Mouse (Mus musculus) T-helper 1 cell (primary cell): ENCODE results near the gene Shld1.

ENCODE experiments used
- in situ Hi-C: fragments of 300-600 bp; cut with MboI, MseI; formaldehyde crosslinking; loops from one replicate; pipeline ENCODE4 v1.15.1; 2025; ENCODE audit warnings: high pct_unique_total_duplicates

Shld1 gene

DNA sequence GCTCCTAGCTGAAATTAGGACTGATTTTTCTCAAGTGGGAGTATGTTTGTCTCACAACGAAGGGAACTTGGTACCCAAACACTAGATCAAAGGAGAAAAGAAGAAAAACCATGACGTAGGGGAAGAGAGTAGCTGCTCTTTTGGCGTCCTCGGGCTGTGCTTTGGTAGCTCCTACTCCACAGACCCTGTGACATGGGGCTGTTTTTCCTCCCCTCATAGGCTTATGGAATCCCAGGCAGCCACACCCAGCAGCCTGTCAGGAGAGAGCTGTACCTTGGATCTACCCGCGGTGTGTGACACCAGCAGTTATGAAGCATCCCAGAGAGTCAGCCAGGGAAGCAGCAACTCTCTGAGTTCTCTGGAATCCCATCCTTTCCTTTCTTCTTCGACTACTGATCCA, 5.0 kb downstream of the Shld1 start:
- in situ Hi-C loops = loop anchor here (5.0 kb wide), 1 partner anchor 84 kb away; no protein-coding TSS in a partner anchor

DNA sequence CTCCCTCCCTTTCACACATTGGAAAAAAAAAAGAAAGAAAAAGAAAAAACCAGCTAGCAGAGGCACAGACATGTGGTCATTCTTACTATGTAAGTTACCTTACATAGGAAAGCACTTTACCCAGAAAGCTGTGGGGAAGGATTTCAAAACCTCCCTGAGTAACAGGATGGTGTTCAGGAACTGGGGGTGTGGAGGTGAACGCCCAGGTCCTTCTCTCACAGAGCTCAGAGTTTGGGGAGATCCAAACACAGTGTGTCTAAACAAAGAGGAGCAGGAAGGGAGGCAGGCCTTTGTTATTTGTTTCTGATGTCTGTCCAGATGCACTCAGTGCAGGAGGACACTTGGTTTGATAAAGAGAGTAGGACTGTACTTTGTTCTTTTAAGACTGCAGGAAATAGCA, 5.6 kb downstream of the Shld1 start:
- in situ Hi-C loops = loop anchor here (5.0 kb wide), 1 partner anchor 85 kb away; no protein-coding TSS in a partner anchor

DNA sequence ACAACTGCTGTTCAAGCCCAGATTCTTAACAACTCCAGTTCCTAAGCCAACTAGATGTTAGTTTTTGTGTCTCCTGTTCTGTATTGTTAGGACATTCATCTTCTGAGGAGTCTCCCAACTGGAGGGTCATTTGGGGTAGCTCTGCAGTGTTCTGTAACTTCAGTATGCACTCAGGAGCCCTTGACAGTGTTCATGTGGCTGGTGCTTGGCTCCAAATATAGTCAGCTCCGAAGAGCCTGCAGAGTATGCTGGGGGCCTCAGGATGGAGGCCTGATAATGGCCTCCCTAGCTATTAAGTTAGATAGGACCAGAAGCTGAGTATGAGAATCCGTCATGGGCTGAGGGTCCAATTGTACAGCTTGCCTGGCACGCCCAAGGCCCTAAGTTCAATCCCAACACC, 7.2 kb downstream of the Shld1 start:
- in situ Hi-C loops = loop anchor here (5.0 kb wide), 1 partner anchor 87 kb away; no protein-coding TSS in a partner anchor

DNA sequence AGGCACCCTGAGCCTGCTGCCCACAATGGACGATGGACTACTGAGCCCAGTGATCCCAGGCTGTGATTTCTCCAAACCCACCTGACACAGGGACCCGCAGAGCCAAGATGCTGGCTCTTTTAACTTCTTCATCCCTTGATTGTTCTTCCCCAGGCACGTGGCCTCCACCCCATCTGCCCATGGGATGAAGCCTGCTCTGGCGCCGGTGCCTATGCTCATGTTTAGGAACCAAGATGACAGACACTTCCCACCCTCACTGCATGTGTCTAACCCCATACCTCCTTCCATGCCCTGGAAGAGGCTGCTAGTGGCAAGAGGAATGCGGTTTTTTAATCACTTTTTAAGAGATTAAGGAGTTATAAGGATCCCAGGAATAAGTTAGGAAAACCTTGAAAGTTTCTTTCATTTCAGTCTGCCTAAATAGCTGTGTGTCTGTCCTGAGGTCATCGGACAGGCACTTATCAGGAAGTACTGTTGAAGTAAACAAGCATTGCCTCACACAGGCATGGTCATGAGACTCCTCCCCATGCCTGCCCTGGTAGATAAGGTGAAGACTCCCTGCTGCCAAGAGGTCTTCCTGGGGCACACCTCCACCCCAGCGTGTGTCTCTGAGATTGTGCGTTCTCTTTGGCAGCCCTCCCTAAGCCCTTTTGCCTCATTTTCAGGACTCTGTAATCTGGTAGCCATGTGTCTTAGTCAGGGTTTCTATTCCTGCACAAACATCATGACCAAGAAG, 8.8 kb downstream of the Shld1 start:
- in situ Hi-C loops = no loop called here

DNA sequence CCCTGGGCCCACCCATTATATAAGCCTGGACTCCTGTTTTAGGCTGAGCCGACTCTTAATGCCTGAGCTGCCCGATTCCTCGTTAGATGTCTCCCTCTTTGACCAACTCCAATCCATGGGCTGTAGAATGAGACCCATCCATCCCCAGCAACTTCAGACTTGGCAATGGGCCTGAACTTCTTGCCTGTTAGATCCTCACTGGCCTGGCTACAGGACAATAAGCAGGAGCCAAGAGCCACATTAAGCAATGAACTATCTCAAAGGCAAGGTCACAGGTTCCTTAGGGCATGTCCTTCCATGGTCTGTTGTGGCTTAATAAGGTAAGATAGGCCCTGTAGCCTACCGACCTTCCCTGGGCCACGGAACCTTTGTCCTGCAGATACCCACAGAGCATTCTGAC, 9.8 kb downstream of the Shld1 start:
- in situ Hi-C loops = no loop called here

DNA sequence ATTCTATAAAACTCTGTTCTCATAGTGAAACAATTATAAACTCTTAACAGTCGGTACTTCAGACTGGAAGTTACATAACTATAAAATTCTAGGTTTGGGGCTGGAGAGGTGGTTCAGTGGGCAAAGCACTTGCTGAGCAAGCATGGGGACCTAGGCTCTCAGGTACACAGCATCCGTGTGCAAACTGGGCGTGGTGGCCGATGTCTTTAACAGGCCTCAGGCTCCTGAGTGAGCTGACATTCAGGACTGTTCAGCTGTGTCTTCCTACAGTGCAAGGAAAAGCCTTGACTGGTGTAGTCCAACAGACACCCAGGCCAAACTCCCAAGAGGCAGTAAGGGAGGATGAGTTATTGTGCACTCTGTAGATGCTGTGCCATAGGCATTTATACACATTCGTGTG, 10.5 kb downstream of the Shld1 start:
- in situ Hi-C loops = no loop called here

DNA sequence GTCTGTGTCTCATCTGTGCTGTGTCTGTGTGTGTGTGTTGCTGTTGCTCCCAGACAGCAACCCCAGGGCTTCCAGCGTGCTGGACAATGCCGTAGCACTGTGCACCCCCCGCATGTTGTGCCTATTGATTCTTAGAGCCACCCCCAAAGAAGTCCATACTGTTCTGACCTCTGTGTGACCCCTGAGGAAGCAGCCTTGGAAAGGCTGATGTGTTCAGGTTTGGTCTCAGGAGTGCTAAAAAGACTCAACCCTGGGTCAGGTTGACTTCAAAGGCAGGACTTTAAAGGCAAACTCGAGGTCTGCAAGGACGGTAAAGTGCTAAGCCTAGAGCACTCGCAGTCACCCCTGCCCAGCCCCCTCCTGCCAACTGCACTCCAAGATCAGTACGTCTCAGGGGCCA, 11.0 kb downstream of the Shld1 start:
- in situ Hi-C loops = no loop called here

DNA sequence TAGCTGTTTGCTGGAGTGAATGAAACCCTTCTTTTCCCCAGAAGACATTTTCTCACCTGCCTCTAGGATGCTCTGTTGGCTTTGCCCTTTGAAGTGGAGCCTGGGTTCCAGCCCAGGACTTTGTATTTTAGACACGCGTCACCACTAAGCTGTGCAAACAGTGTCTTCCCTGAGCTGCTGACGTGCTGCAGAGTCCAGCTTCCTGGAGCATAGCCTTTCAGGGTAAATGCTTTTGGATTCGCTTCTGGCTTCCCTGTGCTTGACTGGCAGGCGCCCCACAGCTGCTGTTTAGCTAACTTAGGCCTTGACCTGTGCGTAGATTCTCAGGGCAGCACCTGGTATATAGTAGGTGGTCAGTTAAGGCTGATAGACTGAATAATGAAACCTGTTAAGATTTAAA, 11.7 kb downstream of the Shld1 start:
- in situ Hi-C loops = no loop called here

DNA sequence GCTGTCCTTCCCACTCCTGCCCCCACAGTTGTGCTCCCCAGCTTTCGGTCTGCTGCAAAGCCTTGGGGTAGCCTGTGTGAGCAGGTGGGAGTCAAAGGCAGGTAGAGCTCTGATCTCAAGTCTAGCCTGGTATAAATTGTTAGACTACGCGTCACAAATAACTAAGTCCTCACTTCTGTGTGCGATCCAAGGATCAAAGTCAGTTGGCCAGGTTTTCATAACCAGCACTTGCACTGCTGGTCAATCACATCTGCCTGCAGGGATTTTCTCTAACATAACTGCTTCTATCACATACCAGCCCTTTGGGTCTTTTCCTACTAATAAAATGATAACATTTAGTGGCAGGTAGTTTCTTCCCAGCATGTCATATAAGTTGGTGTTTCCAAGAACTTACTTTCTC, 14.2 kb downstream of the Shld1 start:
- in situ Hi-C loops = loop anchor here (5.0 to 25.0 kb wide), 2 partner anchors 184 to 389 kb away; no protein-coding TSS in a partner anchor

DNA sequence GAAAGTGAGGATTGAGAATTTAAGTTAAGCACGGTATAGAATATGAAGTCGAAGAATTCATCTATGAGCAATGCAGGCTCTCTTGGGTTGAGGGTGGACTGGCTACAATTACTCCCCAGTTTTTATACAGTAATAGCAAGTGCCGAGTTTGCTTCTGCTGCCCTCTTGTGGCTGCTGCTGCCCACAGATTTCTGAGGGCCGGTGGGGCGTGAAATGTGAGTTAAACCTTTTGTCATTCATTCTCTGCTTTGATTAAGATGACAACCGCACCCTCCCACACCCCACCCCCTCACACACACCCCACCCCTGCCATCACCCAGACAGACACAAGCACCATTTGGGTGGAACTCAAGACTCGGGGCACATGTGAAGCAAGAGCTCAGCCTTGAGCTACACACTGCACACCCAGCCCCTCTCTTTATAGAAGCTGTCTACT, 14.7 kb downstream of the Shld1 start:
- in situ Hi-C loops = loop anchor here (5.0 to 25.0 kb wide), 2 partner anchors 184 to 389 kb away; no protein-coding TSS in a partner anchor

DNA sequence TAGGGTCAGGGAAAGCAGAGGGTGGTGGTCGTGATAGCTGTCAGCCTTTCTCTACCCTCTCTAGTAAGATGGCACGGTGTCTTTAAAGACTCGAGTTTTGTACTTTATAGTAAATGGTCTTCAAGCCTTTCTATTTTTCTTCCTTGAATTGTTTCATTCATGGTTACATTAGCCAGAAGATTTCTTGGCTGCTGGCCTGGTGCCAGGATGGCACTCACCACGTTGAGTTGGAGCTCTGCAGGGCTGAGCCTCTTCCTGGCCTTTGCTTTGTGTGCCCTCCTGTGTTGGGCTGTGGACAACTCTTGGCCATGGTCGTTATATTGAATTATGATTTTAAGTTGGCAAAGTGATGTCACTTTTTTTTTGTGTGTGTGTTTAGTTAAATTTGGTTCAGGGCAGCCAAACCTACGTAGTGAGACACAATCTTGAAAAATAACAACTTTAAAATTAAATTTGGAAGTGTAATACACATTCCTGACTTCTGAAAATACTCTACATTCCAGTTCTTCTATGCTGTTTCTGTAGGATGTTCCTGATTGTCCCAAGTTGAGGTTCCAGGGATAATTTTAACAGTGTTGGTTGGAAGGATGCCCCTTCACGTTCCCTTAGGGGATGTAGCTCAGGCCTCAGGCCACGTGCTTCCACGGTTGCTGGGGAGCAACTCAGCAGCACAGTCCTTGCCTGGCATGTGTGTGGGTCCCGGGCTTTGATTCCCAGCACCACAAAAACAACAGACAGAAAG, 18.7 kb downstream of the Shld1 start:
- in situ Hi-C loops = loop anchor here (25.0 kb wide), 1 partner anchor 393 kb away; no protein-coding TSS in a partner anchor

DNA sequence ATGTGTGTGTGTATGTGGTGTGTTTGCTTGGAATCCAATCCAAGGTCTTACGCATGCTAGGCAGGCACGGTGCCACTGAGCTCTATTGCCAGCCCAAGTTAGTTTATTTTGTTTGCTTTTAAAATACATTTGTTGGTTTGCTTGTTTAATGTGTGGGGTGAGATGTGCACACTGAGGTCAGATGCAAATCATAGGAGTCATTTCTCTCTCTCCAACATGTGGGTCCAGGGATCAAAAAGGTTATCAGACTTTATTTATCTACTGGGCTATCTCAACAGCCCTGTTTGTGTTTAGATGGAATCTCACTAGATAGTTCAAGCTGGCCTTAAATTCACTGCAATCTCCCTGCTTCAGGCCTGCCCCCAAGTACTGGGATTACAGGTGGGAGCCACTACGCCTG, 19.6 kb downstream of the Shld1 start:
- in situ Hi-C loops = loop anchor here (25.0 kb wide), 1 partner anchor 394 kb away; no protein-coding TSS in a partner anchor

DNA sequence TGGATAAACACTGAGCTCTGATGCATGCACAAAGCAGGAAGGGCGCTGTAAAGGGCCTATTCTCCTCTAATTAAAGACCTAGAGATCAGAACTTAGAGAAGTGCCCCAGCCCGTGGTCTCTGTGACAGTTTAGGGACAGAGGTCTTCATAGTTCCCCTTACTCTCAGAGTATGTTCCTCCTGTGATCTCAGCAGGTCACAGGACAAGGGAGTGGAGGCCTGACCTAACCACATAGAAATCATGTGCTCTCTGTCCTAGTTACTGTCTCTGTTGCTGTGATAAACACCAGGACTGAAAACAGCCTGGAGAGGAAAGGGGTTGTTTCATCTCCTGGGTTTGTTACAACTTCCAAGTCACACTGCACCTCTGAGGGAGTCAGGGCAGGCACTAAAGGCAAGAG, 23.8 kb downstream of the Shld1 start:
- in situ Hi-C loops = loop anchor here (10.0 to 25.0 kb wide), 2 partner anchors 398 to 536 kb away; no protein-coding TSS in a partner anchor

DNA sequence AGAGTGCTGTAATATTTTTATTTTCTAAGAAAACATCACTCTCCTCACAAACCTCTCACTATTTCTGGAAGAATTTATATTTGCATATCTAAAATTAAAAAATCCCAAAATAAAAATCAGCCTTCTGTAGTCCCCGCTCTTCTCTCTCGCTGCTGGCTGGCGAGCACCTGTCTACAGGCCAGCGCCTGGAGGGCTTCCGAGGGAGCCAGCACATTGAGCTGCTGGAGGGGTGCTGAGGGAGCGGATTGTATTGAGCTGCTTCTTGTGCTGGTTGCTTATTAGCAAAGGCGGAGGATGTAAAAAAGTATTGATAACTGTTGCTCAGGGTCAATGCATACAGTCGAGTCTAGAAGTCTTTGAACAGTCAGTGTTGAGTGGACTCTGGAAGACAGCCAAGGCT, 25.3 kb downstream of the Shld1 start:
- in situ Hi-C loops = loop anchor here (10.0 to 25.0 kb wide), 2 partner anchors 400 to 537 kb away; no protein-coding TSS in a partner anchor

DNA sequence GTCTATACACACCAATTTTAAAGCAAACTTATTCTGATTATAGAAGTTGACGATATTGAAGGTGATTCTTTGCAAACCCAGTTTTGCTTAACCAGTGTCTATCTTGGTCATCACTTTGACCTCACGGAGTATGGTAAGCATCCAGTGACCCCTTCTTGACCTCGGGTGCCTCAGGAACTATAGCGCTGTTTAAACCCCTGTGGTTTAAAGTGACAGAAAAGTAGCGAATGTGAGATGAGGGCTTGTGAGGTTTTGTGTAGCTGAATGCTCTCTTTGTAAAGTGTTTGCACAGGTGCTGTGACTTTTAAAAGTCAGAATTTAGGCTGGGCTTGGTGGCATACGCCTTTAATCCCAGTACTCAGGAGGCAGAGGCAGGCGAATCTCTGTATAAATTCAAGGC, 27.8 kb downstream of the Shld1 start:
- in situ Hi-C loops = loop anchor here (10.0 to 25.0 kb wide), 2 partner anchors 402 to 540 kb away; no protein-coding TSS in a partner anchor

DNA sequence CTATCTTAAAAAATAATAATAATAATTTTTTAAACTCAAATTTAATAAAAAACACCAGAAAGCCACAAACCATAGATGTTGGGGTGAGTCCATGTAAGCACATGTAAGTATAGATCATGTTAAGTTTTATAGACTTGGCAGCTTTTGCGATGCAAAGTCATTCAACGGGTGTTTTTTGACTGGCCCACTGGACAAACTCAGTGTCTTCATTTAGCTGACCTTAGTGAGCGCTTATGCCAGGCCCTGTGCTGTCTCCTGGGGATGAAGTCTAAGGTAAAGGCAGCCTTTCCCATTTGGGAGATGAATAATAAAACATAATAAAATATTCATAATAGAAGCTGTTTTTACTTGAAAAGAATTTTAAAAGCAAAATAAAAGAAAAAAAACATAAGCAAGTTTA, 28.2 kb downstream of the Shld1 start:
- in situ Hi-C loops = loop anchor here (10.0 to 25.0 kb wide), 2 partner anchors 403 to 540 kb away; no protein-coding TSS in a partner anchor

DNA sequence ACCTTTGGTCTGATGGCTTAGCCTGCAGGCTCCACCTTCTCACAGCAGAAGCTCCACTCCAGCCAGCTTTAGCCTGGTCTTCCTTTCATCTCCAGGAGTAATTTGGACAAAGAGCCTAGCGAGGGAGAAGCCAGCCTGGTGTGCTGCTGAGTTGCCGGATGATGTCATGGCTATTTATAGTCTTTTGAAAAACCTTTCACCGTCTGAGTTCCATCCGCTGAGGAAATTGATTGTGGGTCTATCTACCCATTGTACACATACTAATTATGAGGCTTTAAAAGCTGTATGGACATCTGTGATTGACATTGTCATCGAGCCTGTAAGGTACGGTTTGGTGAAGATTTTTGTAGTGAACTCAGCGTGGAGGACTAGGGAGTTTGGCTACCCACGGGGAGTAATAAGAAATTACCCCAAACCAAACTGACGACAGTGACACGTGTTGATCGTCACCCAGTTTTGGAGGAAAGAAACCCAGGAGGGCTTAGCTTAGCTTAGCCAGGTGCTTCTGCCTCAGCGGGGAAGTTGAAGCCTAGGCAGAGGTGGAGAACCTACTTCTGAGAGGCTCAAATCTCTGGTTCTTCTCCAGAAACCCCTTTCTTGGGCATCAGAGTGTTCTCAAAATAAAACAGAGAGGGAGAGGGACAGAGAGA, 28.8 kb downstream of the Shld1 start:
- in situ Hi-C loops = loop anchor here (10.0 to 25.0 kb wide), 2 partner anchors 403 to 541 kb away; no protein-coding TSS in a partner anchor

DNA sequence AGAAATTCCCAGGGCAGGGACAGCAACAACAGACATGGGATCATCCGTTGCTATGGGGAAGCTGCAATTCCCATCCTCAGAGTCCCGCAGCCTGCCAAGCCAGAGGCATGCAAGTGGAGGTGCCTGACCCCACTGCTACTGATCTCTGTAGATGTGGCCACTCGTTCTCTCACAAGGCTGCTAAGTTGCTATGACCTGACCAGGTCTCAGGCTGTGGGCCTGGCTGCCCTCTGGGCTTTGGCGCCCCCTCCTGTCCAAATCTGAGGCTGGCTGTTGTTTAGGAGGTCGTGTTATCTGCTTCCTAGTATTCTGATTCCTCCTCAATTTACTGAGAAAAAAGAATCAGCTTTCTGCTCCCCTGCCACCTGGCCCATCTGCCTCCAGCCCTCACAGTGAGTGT, 29.4 kb downstream of the Shld1 start:
- in situ Hi-C loops = loop anchor here (10.0 to 25.0 kb wide), 2 partner anchors 404 to 541 kb away; no protein-coding TSS in a partner anchor

DNA sequence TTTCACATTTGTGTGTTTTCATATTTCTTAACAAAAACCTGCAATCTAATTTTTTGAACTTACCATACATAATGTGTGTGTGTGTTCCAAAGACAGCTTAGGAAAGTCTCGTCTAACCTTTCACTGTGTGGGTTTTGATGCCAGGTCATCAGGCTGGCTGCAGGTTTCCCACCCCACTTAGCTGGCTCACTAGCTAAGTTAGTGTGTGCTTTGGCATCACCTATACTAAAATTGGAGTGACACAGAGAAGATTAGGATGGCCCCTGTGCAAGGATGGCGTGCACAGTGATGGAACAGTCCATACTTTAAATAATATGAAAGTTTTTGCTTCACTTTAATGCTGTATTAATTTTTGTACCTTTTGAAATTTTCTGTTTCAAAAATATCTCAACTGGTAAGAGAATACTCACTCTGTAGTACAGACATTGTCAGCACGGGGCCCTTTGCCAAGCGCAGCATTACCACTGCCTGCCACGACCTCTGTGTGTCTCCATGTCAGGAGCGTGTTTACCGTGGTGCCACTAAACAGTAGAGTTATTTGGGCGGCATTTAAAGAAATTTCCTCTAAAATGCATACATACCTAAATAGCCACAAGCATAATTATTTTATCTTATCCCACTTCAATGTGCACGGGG, 30.3 kb downstream of the Shld1 start:
- in situ Hi-C loops = loop anchor here (10.0 to 25.0 kb wide), 2 partner anchors 405 to 542 kb away; no protein-coding TSS in a partner anchor

DNA sequence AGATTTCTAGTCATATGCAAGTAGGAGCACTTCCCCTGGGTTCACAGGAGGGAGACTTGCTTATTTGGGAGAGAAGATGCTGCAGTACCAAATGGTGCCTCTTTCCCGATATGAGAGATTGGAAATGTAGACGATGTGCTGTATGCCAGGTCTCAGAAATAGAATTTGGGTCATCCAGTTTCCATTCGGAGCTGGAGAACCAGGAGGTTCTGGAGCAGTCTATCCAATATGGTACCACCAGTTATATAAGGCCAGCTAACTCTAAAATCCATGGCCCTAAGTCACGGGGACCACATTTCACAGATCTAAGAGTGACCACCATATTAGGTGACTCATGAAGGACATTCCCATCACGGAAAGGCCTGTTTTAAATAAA, 30.8 kb downstream of the Shld1 start:
- in situ Hi-C loops = loop anchor here (10.0 to 25.0 kb wide), 2 partner anchors 405 to 543 kb away; no protein-coding TSS in a partner anchor
